Mouse (Mus musculus) thymus, adult 2 months (tissue): Measurements from ENCODE around the gene Mark2. TPM values are rescaled to one million over a fixed set of nuclear protein-coding genes. Genes with fewer than 3 reads are reported as not detected.

Experiments
- DNase-seq: peaks from one replicate; pipeline ENCODE4 v3.0.0; 2021
- H3K27ac ChIP-seq: fragments of 200-500 bp; 2 replicates; pipeline ENCODE4 v1.5.1; 2012; ENCODE audit warnings: low read length, control low read depth; ENCODE audit not compliant: control insufficient read depth, insufficient read depth
- H3K27me3 ChIP-seq: fragments of 200-500 bp; 2 replicates; pipeline ENCODE4 v1.6.1; 2012; ENCODE audit warnings: mild to moderate bottlenecking, low read length, moderate library complexity, mixed read lengths; ENCODE audit not compliant: control insufficient read depth, insufficient read depth
- H3K36me3 ChIP-seq: fragments of 200-500 bp; 2 replicates; pipeline ENCODE4 v1.6.1; 2012; ENCODE audit warnings: mild to moderate bottlenecking, low read length, moderate library complexity; ENCODE audit not compliant: control insufficient read depth, insufficient read depth
- H3K4me1 ChIP-seq: fragments of 200-500 bp; replicated peaks from 2 replicates; pipeline ENCODE4 v1.6.1; 2012; ENCODE audit warnings: low read length; ENCODE audit not compliant: control insufficient read depth, insufficient read depth
- H3K4me3 ChIP-seq: fragments of 200-500 bp; 2 replicates; pipeline ENCODE4 v1.5.1; 2012; ENCODE audit warnings: mild to moderate bottlenecking, low read length, control low read depth, moderate library complexity; ENCODE audit not compliant: control insufficient read depth, insufficient read depth
- CTCF ChIP-seq: fragments of 200-500 bp; IDR thresholded peaks from 2 replicates; pipeline ENCODE4 v1.5.1; 2012; ENCODE audit warnings: mild to moderate bottlenecking, control low read depth, low read length, moderate library complexity, borderline replicate concordance; ENCODE audit not compliant: control insufficient read depth, poor library complexity, insufficient read depth; ENCODE audit errors: extremely low read depth
- POLR2A ChIP-seq: fragments of 200-500 bp; IDR thresholded peaks from 2 replicates; pipeline ENCODE4 v1.6.1; 2012; ENCODE audit warnings: mild to moderate bottlenecking, low read length, control low read depth, moderate library complexity; ENCODE audit not compliant: control insufficient read depth, poor library complexity, insufficient read depth; ENCODE audit errors: extremely low read depth
- WGBS: fragments of 180-500 bp; shearing (Covaris S2); methylation state at CpG from one replicate; pipeline ENCODE4 v1.1.7; 2018; 5-methylcytosine and 5-hydroxymethylcytosine counted together
- polyA plus RNA-seq: library from polyadenylated mRNA; depleted of rRNA; stranded (reverse); fragments of >200 nt; gene quantifications from 2 replicates; pipeline ENCODE4 v1.2.3, GENCODE M21; 2012

The Mark2 gene
- polyA plus RNA-seq, 1 experiment, result 189 TPM

GRCm38 (mm10) chr19:7289767-7290166 lies 51.9 kb downstream of the Mark2 start:
- DNase-seq, result no peak
- Histone ChIP-seq H3K36me3 (peaks cover 40% of the 10 kb centered on the region), H3K27ac (no peak overlapping the region), H3K4me1 (peaks cover 13% of the 10 kb centered on the region), H3K27me3 (no peaks in the 10 kb centered on the region), H3K4me3 (no peak overlapping the region)
- TF ChIP-seq POLR2A (no peak), CTCF (no peak)
- 64% methylated on average over 2 of the region's 2 CpGs for WGBS

GRCm38 (mm10) chr19:7288288-7288687 lies 53.4 kb downstream of the Mark2 start:
- H3K27me3 ChIP-seq, result no peaks in the 10 kb centered on the region
- no peak for DNase-seq
- H3K4me3 ChIP-seq, result no peak overlapping the region
- 97% methylated on average over 3 of the region's 3 CpGs for WGBS
- no peak overlapping the region for H3K27ac ChIP-seq
- peaks cover 2% of the 10 kb centered on the region for H3K4me1 ChIP-seq
- no peak for TF ChIP-seq CTCF
- no peak for TF ChIP-seq POLR2A
- H3K36me3 ChIP-seq, result peaks cover 54% of the 10 kb centered on the region

GRCm38 (mm10) chr19:7286563-7287315 lies 54.9 kb downstream of the Mark2 start:
- Histone ChIP-seq H3K27me3 (no peaks in the 10 kb centered on the region), H3K4me1 (no peaks in the 10 kb centered on the region; the same call in 1 of the 2 replicates), H3K4me3 (no peak overlapping the region), H3K27ac (no peak overlapping the region), H3K36me3 (peaks cover 67% of the 10 kb centered on the region)
- TF ChIP-seq CTCF (no peak), POLR2A (no peak)
- DNase-seq, result no peak
- WGBS, result 81% methylated on average over 12 of the region's 12 CpGs

- H3K27ac ChIP-seq, result no peak overlapping the region
- no peaks in the 10 kb centered on the region for H3K4me1 ChIP-seq
- TF ChIP-seq CTCF (no peak), POLR2A (no peak)
- DNase-seq, result no peak
- no peaks in the 10 kb centered on the region for H3K27me3 ChIP-seq
- WGBS, result 96% methylated on average over 18 of the region's 18 CpGs
- peaks cover 69% of the 10 kb centered on the region for H3K36me3 ChIP-seq
- no peak overlapping the region for H3K4me3 ChIP-seq
Observed at GRCm38 (mm10) chr19:7280557-7281330, 60.9 kb downstream of the Mark2 start.

GRCm38 (mm10) chr19:7279114-7279513 lies 62.5 kb downstream of the Mark2 start:
- DNase-seq, result peak; percentile 62
- 76% methylated on average over 6 of the region's 6 CpGs for WGBS
- H3K4me3 ChIP-seq, result no peak overlapping the region
- no peaks in the 10 kb centered on the region for H3K27me3 ChIP-seq
- peak; percentile 74; the same call in 1 of the 2 replicates for TF ChIP-seq CTCF
- TF ChIP-seq POLR2A, result no peak
- H3K27ac ChIP-seq, result no peak overlapping the region
- peaks cover 7% of the 10 kb centered on the region for H3K4me1 ChIP-seq
- peaks cover 53% of the 10 kb centered on the region for H3K36me3 ChIP-seq

GRCm38 (mm10) chr19:7278200-7278906 lies 63.3 kb downstream of the Mark2 start:
- 88% methylated on average over 6 of the region's 6 CpGs for WGBS
- Histone ChIP-seq H3K4me1 (peaks cover 7% of the 10 kb centered on the region), H3K27me3 (no peaks in the 10 kb centered on the region), H3K27ac (no peak overlapping the region), H3K4me3 (no peak overlapping the region), H3K36me3 (peaks cover 45% of the 10 kb centered on the region)
- no peak for TF ChIP-seq CTCF
- TF ChIP-seq POLR2A, result no peak
- DNase-seq, result no peak
